Mouse (Mus musculus) retina, postnatal 1 day (tissue): ENCODE measurements at regions not wholly inside any gene's neighbourhood (a gene's known extent, or its start where the extent isn't known, plus 50 kb on each side); places are given as distances from the start of the nearest gene placed in this dataset.

Experiments used
- DNase-seq: peaks from one replicate; pipeline ENCODE4 v3.0.0-alpha.2; 2012

GRCm38 (mm10) chr10:96788352-96789016, 171.7 kb downstream of the Btg1 start:
- no peak for DNase-seq

DNA sequence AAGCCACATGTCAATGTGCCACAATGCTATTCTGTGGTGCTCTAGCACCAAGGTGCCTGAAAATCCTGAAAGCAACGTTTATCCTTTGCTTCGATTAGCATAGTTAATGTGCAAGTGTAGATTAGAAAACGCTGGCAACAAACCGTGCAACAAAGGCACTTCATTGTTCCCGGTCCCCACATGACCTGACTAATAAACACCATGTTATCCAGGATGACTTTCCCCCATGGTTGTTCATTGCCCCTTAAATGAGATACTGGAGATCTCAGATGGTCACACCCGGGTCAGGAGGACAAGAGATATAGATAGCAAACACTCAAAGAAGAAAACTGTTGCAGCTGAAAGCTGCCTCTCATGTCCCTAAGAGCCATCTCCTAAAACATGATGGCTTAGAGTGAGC, 180.3 kb downstream of the Btg1 start:
- no peak for DNase-seq

GRCm38 (mm10) chr10:96800801-96801200, 184.0 kb downstream of the Btg1 start:
- peak; percentile 27 for DNase-seq

DNA sequence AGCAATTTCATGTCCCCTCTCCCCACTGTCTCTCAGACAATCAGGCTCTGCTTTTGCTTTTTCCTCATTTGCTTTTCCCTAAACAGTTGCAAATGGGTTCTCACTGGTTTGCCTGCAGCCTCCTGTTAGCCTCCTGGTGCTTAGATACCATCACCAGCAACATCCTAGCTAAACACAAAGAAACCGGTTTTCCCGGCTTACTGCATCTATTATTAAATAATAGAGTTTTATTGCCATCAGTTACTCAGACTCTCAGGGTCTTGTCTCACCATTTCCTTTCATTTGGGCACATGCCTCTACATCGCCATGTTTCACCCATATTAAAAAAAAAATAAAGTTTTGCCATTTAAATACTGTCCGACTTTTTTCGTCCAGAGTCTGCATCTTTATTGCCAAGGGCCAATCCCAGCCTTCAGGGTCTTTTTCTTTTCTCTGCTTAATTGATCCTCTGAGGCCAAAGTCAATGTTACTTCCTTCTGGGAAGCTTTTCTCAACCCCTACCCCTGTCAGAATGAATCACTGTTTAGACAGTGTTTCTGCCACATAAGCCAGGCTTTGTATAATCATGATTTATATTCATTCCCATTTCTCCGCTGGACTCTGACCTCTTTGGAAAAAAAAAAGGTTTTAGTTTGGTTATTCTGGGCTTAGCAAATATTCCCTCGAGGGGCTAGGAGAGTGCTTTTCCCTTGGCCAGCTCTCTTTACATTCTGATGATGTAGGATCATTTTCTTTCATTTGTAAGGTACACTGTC, 187.4 kb downstream of the Btg1 start:
- no peak for DNase-seq

DNA sequence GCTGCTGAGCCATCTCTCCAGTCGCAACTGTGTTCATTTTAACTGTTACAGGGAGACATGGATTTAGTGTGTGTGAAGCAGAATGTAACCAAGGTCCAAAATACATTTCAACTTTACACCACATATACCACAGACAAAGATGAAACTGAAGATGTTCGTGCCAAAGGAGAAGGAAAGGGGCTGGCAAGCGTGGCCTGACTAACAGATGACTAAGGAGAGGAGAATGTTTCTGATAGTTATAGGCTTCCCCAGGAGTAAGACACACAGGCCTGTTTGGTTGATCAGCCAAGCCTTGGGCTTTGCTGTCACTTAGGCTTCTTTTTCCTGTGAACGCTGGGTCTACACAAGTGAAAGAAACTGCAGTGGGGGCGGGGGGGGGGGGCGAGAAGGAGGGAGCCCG, 189.8 kb downstream of the Btg1 start:
- DNase-seq, result no peak

GRCm38 (mm10) chr10:96821852-96822251, 205.0 kb downstream of the Btg1 start:
- DNase-seq, result no peak

- no peak for DNase-seq
Observed at GRCm38 (mm10) chr10:96822344-96823335, 205.8 kb downstream of the Btg1 start.

- DNase-seq, result peak; percentile 19
Observed at GRCm38 (mm10) chr10:96826234-96826788, 209.5 kb downstream of the Btg1 start.

DNA sequence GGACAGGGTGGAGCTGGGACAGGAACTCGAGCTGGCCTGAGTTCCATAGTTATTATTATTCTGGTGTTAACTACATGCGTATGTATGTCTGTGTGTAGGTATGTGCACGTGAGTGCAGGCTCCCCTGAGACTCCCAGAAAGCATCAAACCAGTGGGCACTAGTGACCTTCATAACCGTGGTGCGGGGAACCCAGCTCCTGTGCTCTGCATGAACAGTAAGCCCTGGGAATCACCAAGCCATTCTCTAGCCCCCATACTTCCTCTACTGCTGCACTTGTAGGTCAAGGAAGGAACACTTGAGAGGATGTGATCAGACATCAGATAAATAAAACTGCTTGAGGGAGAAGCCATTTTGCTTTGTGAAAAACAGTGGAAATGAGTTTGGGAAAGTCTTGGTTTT, 211.2 kb downstream of the Btg1 start:
- DNase-seq, result no peak

- no peak for DNase-seq
Observed at GRCm38 (mm10) chr10:96828581-96829246, 211.9 kb downstream of the Btg1 start.

GRCm38 (mm10) chr10:96831071-96831470, 214.3 kb downstream of the Btg1 start:
- no peak for DNase-seq

- DNase-seq, result no peak
Observed at GRCm38 (mm10) chr10:96837230-96837629, 220.4 kb downstream of the Btg1 start.

DNA sequence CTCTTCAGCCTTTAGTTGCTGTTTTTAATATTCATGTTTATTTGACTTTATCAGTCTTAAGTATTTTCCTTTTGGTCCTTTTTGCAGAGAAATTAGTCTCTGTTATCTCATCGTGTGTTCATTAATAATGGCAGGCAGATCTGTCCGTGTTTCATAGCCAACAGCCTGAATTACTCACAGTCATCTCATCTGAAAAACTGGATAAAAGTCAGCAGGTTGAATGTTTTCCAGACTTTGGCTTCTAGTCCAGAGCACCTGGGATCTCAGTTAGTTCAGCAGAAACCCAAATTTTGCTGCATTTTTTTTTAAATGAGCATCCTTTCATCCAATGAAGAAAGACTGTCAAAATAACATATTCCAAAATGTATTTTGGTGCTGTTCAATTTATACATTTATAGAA, 224.3 kb downstream of the Btg1 start:
- no peak for DNase-seq

DNA sequence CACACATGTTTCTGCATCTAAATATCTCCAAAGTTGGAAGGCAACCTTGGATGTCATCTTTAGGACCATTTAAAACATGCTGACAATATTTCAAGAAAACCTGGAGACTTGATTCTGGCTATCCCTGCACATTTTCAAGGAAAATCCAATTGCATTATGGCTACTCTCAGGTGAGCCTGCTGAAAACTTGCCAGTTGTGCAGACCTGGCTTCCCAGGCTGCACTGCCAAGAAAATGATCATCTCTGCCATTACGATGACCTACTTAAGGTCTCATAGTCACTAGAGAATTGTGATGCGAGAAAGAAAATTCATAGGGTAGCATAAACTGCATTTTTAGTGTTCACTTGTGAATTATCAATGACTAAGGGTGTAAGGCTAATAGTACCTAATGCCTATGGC, 225.2 kb downstream of the Btg1 start:
- DNase-seq, result no peak

DNA sequence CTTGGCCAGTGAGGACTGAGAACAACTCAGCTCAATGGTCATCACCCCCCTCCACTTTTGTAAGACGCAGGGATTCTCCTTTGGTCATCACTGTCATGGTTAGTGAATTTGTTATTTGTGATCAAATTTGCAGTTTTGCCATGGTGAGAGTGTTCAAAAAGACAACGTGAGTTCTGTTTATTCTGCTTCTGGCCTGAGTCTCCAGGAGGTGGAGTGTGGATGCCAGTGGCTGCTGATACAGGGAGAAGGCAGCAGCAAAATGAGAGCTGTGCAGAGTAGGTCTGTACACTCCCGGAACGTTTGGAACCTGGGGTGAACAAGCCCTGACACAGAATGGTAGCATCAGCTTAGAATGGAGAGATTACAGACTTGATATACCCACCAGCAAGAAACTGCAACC, 229.1 kb downstream of the Btg1 start:
- no peak for DNase-seq

GRCm38 (mm10) chr10:96847028-96847427, 230.2 kb downstream of the Btg1 start:
- DNase-seq, result no peak

DNA sequence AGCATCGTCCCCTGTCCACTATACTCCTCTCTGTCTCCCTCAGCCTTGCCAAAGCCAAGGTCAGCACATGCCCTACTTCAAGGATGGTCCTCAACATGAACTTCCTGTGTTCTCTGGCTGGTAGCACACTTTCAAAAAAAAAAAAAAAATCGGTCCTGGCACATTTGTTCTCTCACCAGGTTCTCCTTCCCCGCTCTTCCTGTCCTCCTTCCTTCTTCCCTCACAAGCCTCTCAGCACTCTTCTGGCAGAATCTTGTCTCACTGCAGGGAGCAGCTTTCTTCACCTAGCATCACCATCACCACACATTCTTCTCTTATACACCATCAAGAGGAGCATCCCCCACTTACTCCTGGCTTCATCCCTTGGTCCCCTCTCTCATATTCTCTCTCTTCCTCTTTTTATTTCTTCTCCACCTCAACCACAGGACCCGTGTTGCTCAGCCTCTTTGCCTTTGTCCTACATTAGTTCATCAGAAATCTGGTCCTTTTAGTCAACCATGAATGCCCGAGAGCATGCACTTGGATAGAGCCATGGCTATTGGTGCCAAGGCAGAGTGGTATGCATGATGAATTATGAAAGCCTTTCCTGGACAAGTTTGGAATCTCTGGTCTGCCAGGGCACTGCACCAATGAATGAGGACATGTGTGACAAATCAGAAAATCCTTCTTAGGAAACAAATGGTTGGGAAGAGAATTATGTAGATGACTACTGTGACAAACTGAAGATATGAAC, 230.8 kb downstream of the Btg1 start:
- DNase-seq, result no peak

DNA sequence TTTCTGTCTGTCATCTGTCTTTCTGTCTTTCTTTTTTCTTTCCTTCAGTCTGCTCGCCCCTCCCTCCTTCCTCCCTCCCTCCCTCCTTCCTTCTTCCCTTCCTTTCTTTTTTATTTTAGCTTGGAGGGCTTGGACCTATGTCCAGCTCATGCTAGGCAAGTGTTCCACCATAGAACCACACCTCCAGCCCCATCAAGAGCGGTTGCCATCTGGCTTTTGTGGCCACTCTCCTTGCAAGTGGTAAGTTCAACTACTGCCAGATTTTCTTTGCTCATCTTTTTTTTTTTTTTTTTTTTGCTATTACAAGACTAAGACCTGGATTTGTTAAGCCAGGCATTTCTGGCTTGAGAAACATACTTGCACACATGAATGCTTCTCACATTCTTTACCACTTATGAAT, 231.7 kb downstream of the Btg1 start:
- DNase-seq, result no peak

- DNase-seq, result no peak
Observed at GRCm38 (mm10) chr10:96860366-96860765, 243.6 kb downstream of the Btg1 start.

DNA sequence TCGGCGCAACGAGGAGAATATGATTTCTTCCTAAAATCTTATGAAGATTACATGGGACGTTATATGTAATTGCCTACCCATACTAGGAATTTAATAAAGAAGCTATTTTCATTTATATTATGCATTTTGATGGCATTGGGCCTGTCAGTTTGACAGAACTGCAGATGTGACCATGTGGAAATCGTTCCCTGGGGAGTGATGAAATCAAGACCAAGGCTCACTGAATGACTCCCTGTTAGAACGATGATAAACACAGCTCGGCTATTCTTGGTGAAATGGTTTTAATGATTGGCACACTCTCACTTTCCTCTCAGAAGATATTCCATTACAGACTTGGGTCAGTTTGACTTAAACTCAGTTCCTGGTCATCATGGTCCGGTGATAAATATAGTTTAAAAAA, 246.4 kb downstream of the Btg1 start:
- no peak for DNase-seq

DNA sequence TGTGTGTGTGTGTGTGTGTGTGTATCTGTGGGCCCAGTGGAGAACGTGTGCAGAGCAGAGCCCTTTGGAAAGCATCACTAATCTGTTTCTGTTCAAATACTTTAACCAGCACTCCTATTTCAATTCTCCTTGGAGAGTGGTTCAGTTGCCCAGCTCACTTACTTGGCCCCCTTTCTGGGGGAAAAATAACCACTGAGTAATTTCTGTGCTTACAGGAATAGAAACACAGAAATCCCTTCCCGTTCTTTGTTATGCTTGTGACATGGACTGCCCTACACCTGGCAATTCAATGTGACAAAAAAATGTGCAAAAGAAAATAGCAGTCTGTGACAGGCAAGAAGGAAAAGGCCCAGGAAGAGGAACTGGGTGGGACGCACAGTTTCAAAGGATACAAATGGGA, 249.7 kb downstream of the Btg1 start:
- DNase-seq, result no peak
